Mouse (Mus musculus) lung, adult 2 months (tissue): ENCODE measurements around the gene Adcyap1r1. TPM values are rescaled to one million over a fixed set of nuclear protein-coding genes. Genes with fewer than 3 reads are reported as not detected.

ENCODE experiments used
- DNase-seq: peaks from one replicate; pipeline ENCODE4 v3.0.0; 2022
- H3K4me1 ChIP-seq: fragments of 200-500 bp; 2 replicates; pipeline ENCODE4 v1.6.1; 2011; ENCODE audit warnings: low read length; ENCODE audit not compliant: control insufficient read depth, insufficient read depth
- H3K4me3 ChIP-seq: fragments of 200-500 bp; replicated peaks from 2 replicates; pipeline ENCODE3; 2011; ENCODE audit warnings: low read depth, mild to moderate bottlenecking, control low read depth, low read length; ENCODE audit errors: extremely low read depth
- CTCF ChIP-seq: fragments of 200-500 bp; IDR thresholded peaks from 2 replicates; pipeline ENCODE4 v1.5.1; 2011; ENCODE audit warnings: mild to moderate bottlenecking, low read length, control low read depth; ENCODE audit not compliant: insufficient read depth
- POLR2A ChIP-seq: fragments of 200-500 bp; IDR thresholded peaks from 2 replicates; pipeline ENCODE4 v1.6.1; 2011; ENCODE audit warnings: low read depth, mild to moderate bottlenecking, control low read depth, low read length, borderline replicate concordance; ENCODE audit errors: extremely low read depth
- WGBS: fragments of 180-500 bp; shearing (Covaris S2); methylation state at CpG from one replicate; pipeline ENCODE4 v1.1.7; 2018; 5-methylcytosine and 5-hydroxymethylcytosine counted together
- polyA plus RNA-seq: library from polyadenylated mRNA; depleted of rRNA; stranded (reverse); fragments of >200 nt; gene quantifications from 2 replicates; pipeline ENCODE4 v1.2.3, GENCODE M21; 2012; rRNA removed

The Adcyap1r1 gene
- 2.9 and 3.9 TPM in 2 replicates for polyA plus RNA-seq

DNA sequence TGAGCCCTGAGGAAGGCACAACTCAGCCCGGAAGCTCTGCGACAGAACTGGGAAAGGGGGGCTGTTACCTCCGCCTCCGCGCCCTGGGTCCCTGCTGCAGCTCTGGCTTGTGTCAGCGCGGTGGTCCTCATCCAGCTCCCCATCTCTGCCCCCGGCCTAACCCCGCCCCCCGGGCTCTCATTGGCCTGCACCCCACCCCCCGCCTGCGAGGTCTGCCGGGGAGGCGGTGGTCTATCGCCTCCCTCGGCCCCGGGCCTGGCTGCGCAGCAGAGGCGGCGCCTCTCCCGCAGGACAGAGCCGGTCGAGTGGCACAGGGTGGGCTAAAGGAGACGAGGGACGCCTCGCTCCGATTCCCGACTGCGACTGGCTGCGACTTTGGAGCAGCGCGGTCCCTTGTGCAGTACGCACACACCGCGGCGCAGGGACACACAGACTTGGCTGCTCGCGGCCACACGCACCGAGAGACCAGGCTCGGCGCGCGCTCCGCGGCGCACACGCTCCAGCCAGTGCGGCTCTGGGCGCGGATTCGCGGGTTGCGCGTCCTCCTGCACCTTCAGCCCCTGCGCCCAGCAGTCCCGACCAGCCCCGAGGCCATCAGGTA lies at the start of gene Adcyap1r1:
TSS of gene Adcyap1r1 (plus strand) at position 208 of the 601 bp plus-strand sequence.
- DNase-seq = no peak
- 2% methylated on average over 52 of the region's 58 CpGs for WGBS
- H3K4me1 ChIP-seq = no peaks in the 10 kb centered on the region
- no peak within 1 kb of the TSS for H3K4me3 ChIP-seq
- no peak for TF ChIP-seq POLR2A
- TF ChIP-seq CTCF = no peak

DNA sequence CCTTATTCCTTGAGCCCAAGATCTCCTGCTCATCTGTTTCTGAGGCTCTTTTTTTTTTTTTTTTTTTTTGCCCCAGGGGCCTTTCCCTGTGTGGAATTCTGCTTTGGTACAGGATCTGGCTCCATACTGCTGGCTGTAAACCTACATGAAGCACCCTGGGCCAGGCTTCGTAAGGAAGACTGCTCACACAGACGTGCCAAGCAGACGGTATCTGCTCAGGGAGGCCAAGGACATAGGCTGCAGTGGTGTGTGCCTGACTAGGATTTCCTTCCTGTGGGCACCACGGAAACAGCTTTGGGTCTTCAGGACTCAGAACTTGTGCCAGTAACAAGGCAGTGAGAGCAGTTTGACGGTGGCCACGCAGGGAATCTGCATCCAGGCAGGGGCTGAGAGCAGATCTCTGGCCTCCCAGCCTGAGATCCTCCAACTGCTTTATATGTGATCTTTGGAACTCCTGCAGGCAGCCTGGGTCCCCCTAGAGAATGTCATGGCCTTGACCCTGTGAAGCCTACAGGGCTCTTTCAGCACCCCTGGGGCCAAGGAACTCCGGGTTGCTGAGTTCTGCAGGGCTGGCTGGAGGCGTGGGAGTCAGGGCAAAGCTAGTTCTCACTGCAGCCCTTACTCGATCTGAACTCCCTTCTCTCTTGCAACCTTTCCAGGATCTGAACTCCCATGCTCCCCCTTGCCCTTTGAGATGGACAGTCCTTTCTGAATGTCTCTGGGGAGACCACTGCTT lies 49.6 kb upstream of the Adcyap1r1 start:
- Histone ChIP-seq H3K4me1 (no peaks in the 10 kb centered on the region), H3K4me3 (no peak overlapping the region)
- DNase-seq = no peak
- 61% methylated on average over 9 of the region's 9 CpGs for WGBS
- no peak for TF ChIP-seq POLR2A
- TF ChIP-seq CTCF = no peak

DNA sequence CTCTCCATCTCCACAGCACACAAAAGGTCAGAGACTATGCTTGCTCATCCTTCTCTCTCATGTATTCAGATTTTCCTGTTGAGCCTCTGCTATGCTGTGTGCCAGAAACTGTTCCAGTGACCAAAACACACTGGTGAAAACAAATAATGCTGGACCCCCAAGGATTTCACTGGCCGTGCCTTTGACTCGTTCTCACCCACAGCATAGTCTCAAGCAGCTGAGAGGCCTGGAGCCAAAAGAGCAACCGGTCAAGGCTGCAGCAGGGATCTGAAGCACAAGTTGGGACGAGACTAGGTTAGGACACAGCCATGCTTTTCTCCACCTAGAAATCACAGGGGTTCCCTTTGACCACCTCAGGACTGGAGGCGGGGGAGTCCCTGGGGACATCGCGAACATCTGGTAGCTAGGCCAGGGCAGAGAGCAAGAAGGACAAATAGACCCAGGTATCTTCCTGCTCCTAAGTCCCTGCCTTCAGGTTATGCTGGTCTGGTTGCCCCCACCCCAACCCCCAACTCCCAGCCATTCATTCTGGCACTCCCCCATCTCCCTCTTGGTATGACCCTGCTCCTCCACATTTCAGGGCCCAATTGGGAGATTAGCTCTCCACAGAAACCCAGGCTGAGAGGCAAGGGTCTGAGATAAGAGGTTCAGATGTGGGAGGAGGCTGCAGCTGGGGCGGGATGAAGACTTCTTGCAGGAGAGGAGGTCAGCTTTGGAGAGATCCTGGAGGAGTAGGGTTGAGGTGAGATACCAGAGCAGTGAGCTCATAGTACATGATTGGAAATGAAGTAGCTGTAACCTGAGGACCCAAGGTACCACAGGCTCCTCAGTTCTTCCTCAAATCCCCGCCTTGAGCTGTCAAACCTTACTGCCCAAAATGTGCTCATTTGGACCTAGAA lies 48.1 kb upstream of the Adcyap1r1 start:
- no peak for DNase-seq
- Histone ChIP-seq H3K4me3 (no peak overlapping the region), H3K4me1 (no peaks in the 10 kb centered on the region)
- WGBS = 63% methylated on average over 9 of the region's 9 CpGs
- TF ChIP-seq CTCF = no peak
- no peak for TF ChIP-seq POLR2A

DNA sequence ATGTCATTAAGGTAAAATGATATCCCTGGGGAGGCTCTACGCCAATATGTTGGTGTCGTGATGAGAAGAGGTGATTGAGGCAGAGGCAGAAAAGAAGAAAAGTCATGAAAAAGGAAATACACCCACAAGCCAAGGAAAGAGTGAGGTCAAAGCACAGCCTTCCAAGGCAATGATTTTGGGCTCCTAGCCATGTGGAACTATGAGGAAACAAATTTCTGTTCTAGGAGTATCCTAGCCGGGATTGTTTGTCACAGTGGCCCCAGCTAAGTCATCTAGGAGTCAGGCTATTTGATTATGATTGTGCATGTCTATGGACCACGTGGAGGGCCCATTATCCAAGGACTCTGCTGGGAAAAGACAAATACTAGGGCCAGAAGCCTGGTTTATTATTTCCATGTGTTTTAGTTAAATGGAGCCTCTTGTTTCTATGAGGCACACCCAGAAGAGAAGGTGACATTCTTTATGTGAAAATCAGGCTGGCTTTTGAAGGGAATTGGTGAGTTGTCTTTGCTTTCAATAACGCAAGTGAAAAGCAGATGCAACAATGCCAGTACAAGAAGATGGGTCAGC lies 47.3 kb upstream of the Adcyap1r1 start:
- H3K4me1 ChIP-seq = no peaks in the 10 kb centered on the region
- 69% methylated on average over 5 of the region's 5 CpGs for WGBS
- TF ChIP-seq POLR2A (no peak), CTCF (no peak)
- no peak overlapping the region for H3K4me3 ChIP-seq
- DNase-seq = no peak

DNA sequence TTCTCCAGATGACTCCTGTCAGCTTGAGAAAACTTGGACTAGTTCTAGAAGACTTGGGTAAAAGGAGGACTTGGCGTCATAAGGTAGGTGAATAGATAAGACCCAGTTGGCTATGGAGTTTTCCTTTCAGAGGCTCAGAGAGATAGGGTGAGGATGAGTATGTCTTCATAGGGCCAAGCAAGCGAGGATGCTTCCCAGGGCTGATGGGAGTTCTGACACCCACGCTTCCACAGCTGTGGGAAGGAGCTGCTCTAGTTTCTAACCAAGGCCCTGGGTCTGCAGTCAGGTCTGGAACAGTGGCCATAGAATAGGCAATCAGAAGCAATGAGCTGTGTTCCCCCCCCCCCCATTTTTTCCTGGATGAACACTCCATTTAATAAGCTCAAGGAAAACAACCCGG lies 44.4 kb upstream of the Adcyap1r1 start:
- DNase-seq = no peak
- Histone ChIP-seq H3K4me1 (no peaks in the 10 kb centered on the region), H3K4me3 (no peak overlapping the region)
- TF ChIP-seq POLR2A = no peak
- TF ChIP-seq CTCF = no peak
- WGBS = 61% methylated on average over 4 of the region's 4 CpGs

DNA sequence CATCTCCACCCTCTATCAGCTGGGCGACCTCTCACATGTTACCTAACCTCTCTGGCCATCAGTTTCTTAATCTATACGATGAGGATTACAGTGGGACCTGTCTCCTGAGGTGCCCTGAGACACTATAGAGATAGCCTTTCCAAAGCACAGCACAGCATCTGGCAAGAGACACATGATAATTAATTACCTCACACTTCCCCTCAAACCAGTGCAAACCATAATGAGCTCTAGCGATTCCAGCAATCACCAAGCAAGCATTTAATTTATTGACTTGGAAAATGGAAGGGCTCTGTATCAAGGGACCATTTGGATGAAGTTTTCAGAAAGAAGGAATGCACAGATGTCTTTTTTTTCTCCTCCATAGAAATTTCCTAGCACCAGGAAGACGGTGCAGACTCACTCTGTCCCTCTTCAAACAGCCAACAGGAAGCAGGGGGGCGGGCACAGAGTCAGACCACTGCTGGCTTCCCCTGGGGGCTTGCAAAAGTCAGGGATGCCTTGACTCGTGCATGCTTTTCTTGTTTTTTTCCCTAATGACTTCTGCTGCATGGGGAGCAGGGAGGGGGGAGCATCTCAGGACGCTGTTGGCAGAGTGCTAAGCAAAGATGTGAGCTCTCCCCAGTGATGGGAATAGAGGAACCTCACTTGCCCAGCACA lies 41.5 kb upstream of the Adcyap1r1 start:
- no peak overlapping the region for H3K4me3 ChIP-seq
- 31% methylated on average over 7 of the region's 7 CpGs for WGBS

DNA sequence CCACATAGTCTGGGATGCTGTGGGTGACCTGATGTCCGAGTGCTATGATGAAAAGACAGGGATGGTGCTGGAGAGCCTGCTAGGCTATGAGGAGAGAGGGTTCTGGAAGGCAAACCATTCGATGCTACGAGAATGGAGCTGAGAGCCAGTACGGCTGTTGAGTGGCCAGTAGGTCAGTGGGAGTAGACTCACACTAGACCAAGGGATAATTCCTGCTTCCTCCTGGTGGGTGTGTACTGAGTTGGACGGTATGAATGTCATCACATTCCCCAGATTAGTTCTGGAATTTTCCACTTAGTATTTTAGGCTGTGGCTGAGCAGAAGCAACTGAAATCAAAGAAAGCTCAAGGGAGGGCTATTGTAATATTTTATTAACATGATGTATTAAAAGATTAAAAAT lies 40.8 kb upstream of the Adcyap1r1 start:
- DNase-seq = no peak
- WGBS = 56% methylated on average over 5 of the region's 5 CpGs
- no peak overlapping the region for H3K4me3 ChIP-seq
- no peaks in the 10 kb centered on the region for H3K4me1 ChIP-seq
- TF ChIP-seq CTCF (no peak), POLR2A (no peak)

More for the DNA sequence above, 41.5 kb upstream of the Adcyap1r1 start:
- no peak for DNase-seq
- H3K4me1 ChIP-seq = no peaks in the 10 kb centered on the region
- TF ChIP-seq CTCF = no peak
- no peak for TF ChIP-seq POLR2A

DNA sequence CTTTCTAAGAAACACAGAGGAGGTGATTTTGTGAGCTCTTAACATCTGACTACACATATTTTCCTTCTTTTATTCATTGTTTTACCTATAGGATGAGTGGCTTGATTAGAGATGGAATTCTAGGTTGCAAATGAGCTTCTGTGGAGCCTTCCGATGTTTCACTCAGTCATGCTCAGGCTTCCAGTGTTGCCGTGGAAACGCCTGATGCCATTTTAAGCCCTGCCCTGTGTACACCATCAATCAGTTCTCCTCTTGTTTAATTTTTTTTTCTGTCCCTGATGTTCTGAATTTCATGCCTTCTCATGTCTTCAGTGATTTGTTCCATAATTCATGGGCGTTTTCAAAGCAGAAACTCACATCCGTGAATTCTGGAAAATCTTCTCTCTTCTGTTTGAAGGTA lies 35.6 kb upstream of the Adcyap1r1 start:
- H3K4me1 ChIP-seq = no peaks in the 10 kb centered on the region
- WGBS = 75% methylated on average over 5 of the region's 5 CpGs
- no peak for DNase-seq
- no peak overlapping the region for H3K4me3 ChIP-seq
- no peak for TF ChIP-seq CTCF
- TF ChIP-seq POLR2A = no peak

DNA sequence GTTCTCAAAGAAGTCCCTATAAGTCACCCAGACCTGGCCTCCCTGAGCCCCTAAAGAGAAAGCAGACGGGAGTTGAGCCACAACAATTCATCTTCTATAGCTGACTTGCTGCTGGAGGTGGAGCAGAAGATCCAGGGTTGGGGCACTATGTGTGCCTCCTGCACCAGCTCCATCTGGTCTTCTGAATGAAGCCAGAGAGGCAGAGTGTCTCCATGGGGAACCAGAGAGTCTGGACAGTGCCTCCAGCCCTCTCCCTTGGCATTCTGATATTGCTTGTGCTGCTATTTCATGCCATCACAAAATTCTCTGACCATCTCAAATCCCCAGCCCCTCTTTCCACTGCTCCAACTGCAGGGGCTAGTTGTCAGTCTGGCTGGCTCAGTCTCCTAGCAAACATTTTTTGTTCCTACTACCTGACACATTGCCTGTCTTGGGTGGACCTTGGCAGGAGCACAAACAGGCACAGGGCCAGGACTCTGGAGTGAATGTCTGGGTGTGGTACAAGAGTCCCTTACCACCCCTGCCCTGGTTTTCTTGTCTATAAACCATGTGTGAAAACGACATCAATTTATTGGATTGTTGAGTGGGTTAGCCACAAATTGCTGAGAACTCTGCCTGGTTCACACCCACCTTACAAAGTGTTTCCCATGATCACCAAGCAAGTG lies 32.9 kb upstream of the Adcyap1r1 start:
- Histone ChIP-seq H3K4me1 (no peaks in the 10 kb centered on the region), H3K4me3 (no peak overlapping the region)
- DNase-seq = no peak
- 41% methylated on average over 2 of the region's 2 CpGs for WGBS
- TF ChIP-seq POLR2A = no peak
- no peak for TF ChIP-seq CTCF
